Mouse (Mus musculus) limb, embryonic 10.5 days (tissue): ENCODE results near the gene Olfr1126. TPM values are rescaled to one million over a fixed set of nuclear protein-coding genes. Genes with fewer than 3 reads are reported as not detected.
"Not testable (repeated sequence)": the region's sequence is repeated elsewhere in the genome, so short reads cannot be mapped to it uniquely, and the experiment has no call there.

Experiments used
- DNase-seq: peaks from one replicate; pipeline ENCODE4 v3.0.0-alpha.2; 2017; ENCODE audit warnings: low spot score
- H3K27ac ChIP-seq: fragments of 300-500 bp; sonication (generic); 2 replicates; pipeline ENCODE4 v1.5.1; 2016; ENCODE audit warnings: mild to moderate bottlenecking
- H3K27me3 ChIP-seq: fragments of 300-500 bp; sonication (generic); 2 replicates; pipeline ENCODE4 v1.6.1; 2016; ENCODE audit warnings: low read depth, mild to moderate bottlenecking; ENCODE audit not compliant: poor library complexity, severe bottlenecking
- H3K36me3 ChIP-seq: fragments of 300-500 bp; sonication (generic); 2 replicates; pipeline ENCODE4 v1.6.1; 2016; ENCODE audit warnings: mild to moderate bottlenecking, moderate library complexity
- H3K4me1 ChIP-seq: fragments of 300-500 bp; sonication (generic); 2 replicates; pipeline ENCODE4 v1.6.1; 2016
- H3K4me3 ChIP-seq: fragments of 300-500 bp; sonication (generic); 2 replicates; pipeline ENCODE4 v1.5.1; 2016; ENCODE audit warnings: mild to moderate bottlenecking, moderate library complexity
- H3K9me3 ChIP-seq: fragments of 300-500 bp; sonication (generic); replicated peaks from 2 replicates; pipeline ENCODE4 v1.6.1; 2016; ENCODE audit warnings: mild to moderate bottlenecking
- WGBS: fragments of 180-500 bp; shearing (Covaris S2); methylation state at CpG from one replicate; pipeline ENCODE4 v1.1.7; 2016; 5-methylcytosine and 5-hydroxymethylcytosine counted together
- polyA plus RNA-seq: library from polyadenylated mRNA; unstranded; fragments of >200 nt; fragmentation: Nextera tagmentation; extraction: Ambion mirVana; gene quantifications from 2 replicates; pipeline ENCODE4 v1.2.1, GENCODE M21; 2016

Gene Olfr1126
- not detected in 2 replicates for polyA plus RNA-seq

- Histone ChIP-seq H3K9me3 (no peaks in the 10 kb centered on the region), H3K4me3 (no peak within 1 kb of the TSS), H3K36me3 (no peaks in the 10 kb centered on the region), H3K27me3 (no peaks in the 10 kb centered on the region), H3K27ac (no peak within 1 kb of the TSS), H3K4me1 (no peaks in the 10 kb centered on the region)
- DNase-seq, result no peak
These were observed at the start of gene Olfr1126 for GRCm38 (mm10) chr2:87453662-87454061. Gene Olfr1126, plus strand, starts transcription at chr2:87453962.

GRCm38 (mm10) chr2:87416335-87416734 lies 37.4 kb upstream of the Olfr1126 start, which contains the start of gene Olfr1123:
Gene Olfr1123, plus strand, starts transcription at chr2:87416635.
- 90% methylated on average over 1 of the region's 1 CpGs for WGBS
- no peaks in the 10 kb centered on the region for H3K36me3 ChIP-seq
- no peak within 1 kb of the TSS for H3K4me3 ChIP-seq
- no peaks in the 10 kb centered on the region for H3K27me3 ChIP-seq
- no peaks in the 10 kb centered on the region for H3K9me3 ChIP-seq
- H3K27ac ChIP-seq, result no peak within 1 kb of the TSS
- no peaks in the 10 kb centered on the region for H3K4me1 ChIP-seq
- DNase-seq, result no peak

- WGBS, result 95% methylated on average over 1 of the region's 1 CpGs
- Histone ChIP-seq H3K36me3 (no peaks in the 10 kb centered on the region), H3K4me3 (no peak within 1 kb of the TSS), H3K27ac (no peak within 1 kb of the TSS), H3K4me1 (no peaks in the 10 kb centered on the region), H3K9me3 (no peaks in the 10 kb centered on the region), H3K27me3 (no peaks in the 10 kb centered on the region)
- no peak for DNase-seq
These were observed 23.8 kb upstream of the Olfr1126 start, which contains the start of gene Olfr1124 for GRCm38 (mm10) chr2:87429975-87430374. Gene Olfr1124, plus strand, starts transcription at chr2:87430275.

GRCm38 (mm10) chr2:87437731-87438130 lies 16.0 kb upstream of the Olfr1126 start:
- 89% methylated on average over 16 of the region's 16 CpGs for WGBS
- Histone ChIP-seq H3K27ac (no peak overlapping the region), H3K36me3 (no peaks in the 10 kb centered on the region), H3K27me3 (no peaks in the 10 kb centered on the region), H3K4me3 (no peak overlapping the region), H3K9me3 (no peaks in the 10 kb centered on the region), H3K4me1 (no peaks in the 10 kb centered on the region)
- no peak for DNase-seq

GRCm38 (mm10) chr2:87461769-87462168 lies 8.0 kb downstream of the Olfr1126 start:
- no peaks in the 10 kb centered on the region for H3K4me1 ChIP-seq
- WGBS, result 95% methylated on average over 4 of the region's 4 CpGs
- no peaks in the 10 kb centered on the region for H3K27me3 ChIP-seq
- H3K4me3 ChIP-seq, result no peak overlapping the region
- no peak for DNase-seq
- H3K27ac ChIP-seq, result no peak overlapping the region
- H3K9me3 ChIP-seq, result no peaks in the 10 kb centered on the region
- no peaks in the 10 kb centered on the region for H3K36me3 ChIP-seq

GRCm38 (mm10) chr2:87480207-87480606 lies 26.4 kb downstream of the Olfr1126 start:
- Histone ChIP-seq H3K4me3 (no peak overlapping the region), H3K9me3 (no peaks in the 10 kb centered on the region), H3K27me3 (no peaks in the 10 kb centered on the region), H3K36me3 (no peaks in the 10 kb centered on the region), H3K27ac (no peak overlapping the region), H3K4me1 (no peaks in the 10 kb centered on the region)
- no peak for DNase-seq

- no peaks in the 10 kb centered on the region for H3K27me3 ChIP-seq
- H3K36me3 ChIP-seq, result no peaks in the 10 kb centered on the region
- H3K4me3 ChIP-seq, result no peak overlapping the region
- H3K27ac ChIP-seq, result no peak overlapping the region
- no peaks in the 10 kb centered on the region for H3K4me1 ChIP-seq
- no peak for DNase-seq
- no peaks in the 10 kb centered on the region for H3K9me3 ChIP-seq
- WGBS, result 92% methylated on average over 4 of the region's 4 CpGs
These were observed 27.4 kb downstream of the Olfr1126 start for GRCm38 (mm10) chr2:87481158-87481557.

GRCm38 (mm10) chr2:87482276-87482675 lies 28.5 kb downstream of the Olfr1126 start:
- no peaks in the 10 kb centered on the region for H3K27me3 ChIP-seq
- no peak for DNase-seq
- WGBS, result 81% methylated on average over 2 of the region's 2 CpGs

GRCm38 (mm10) chr2:87496993-87497392 lies 43.2 kb downstream of the Olfr1126 start, which contains the start of gene Pramel7:
Gene Pramel7, minus strand, starts transcription at chr2:87497093.
- WGBS, result 89% methylated on average over 4 of the region's 5 CpGs
- H3K27me3 ChIP-seq, H3K4me3 ChIP-seq, H3K9me3 ChIP-seq, H3K27ac ChIP-seq, H3K36me3 ChIP-seq, H3K4me1 ChIP-seq, DNase-seq: not testable (repeated sequence)

More at GRCm38 (mm10) chr2:87482276-87482675, 28.5 kb downstream of the Olfr1126 start:
- Histone ChIP-seq H3K36me3 (no peaks in the 10 kb centered on the region), H3K27ac (no peak overlapping the region), H3K4me1 (no peaks in the 10 kb centered on the region), H3K9me3 (no peaks in the 10 kb centered on the region), H3K4me3 (no peak overlapping the region)

- H3K27me3 ChIP-seq, result no peaks in the 10 kb centered on the region
- H3K4me1 ChIP-seq, result no peaks in the 10 kb centered on the region
- DNase-seq, result no peak
- H3K36me3 ChIP-seq, result no peaks in the 10 kb centered on the region
- H3K4me3 ChIP-seq, result no peak within 1 kb of the TSS
- 90% methylated on average over 6 of the region's 6 CpGs for WGBS
- H3K27ac ChIP-seq, result no peak within 1 kb of the TSS
- no peaks in the 10 kb centered on the region for H3K9me3 ChIP-seq
These were observed 52.5 kb downstream of the Olfr1126 start, which contains the start of gene Pramel6 for GRCm38 (mm10) chr2:87506265-87506664. Gene Pramel6, plus strand, starts transcription at chr2:87506565.

Other genes starting within 250 kb of the Olfr1126 start
- gene Olfr1113, start 245.0 kb upstream of the Olfr1126 start, polyA plus RNA-seq, result not detected in 2 replicates
- gene Olfr1115, start 205.9 kb upstream of the Olfr1126 start, polyA plus RNA-seq, result not detected in 2 replicates
- not detected in 2 replicates for gene Olfr1116, start 186.4 kb upstream of the Olfr1126 start, polyA plus RNA-seq
- gene Olfr1118, start 146.4 kb upstream of the Olfr1126 start, polyA plus RNA-seq, result not detected in 2 replicates
- gene Olfr1120, start 99.1 kb upstream of the Olfr1126 start, polyA plus RNA-seq, result not detected in 2 replicates
- gene Olfr1121, start 84.1 kb upstream of the Olfr1126 start, polyA plus RNA-seq, result not detected in 2 replicates
- not detected in 2 replicates for gene Olfr1122, start 68.1 kb upstream of the Olfr1126 start, polyA plus RNA-seq
- not detected in 2 replicates for gene Olfr1123, start 37.3 kb upstream of the Olfr1126 start, polyA plus RNA-seq
- gene Olfr1124, start 23.7 kb upstream of the Olfr1126 start, polyA plus RNA-seq, result 0.06 and 0.11 TPM in 2 replicates
- gene Pramel7, start 43.1 kb downstream of the Olfr1126 start, polyA plus RNA-seq, result not detected in 2 replicates
- gene Pramel6, start 52.6 kb downstream of the Olfr1126 start, polyA plus RNA-seq, result not detected in 2 replicates
- gene Olfr153, start 77.8 kb downstream of the Olfr1126 start, polyA plus RNA-seq, result not detected in 2 replicates
- not detected in 2 replicates for gene Olfr1128, start 91.6 kb downstream of the Olfr1126 start, polyA plus RNA-seq
- not detected in 2 replicates for gene Olfr1129, start 119.9 kb downstream of the Olfr1126 start, polyA plus RNA-seq
- gene Olfr1130, start 152.2 kb downstream of the Olfr1126 start, polyA plus RNA-seq, result not detected in 2 replicates
- gene Olfr1131, start 173.1 kb downstream of the Olfr1126 start, polyA plus RNA-seq, result not detected in 2 replicates
- not detected in 2 replicates for gene Olfr1132, start 183.6 kb downstream of the Olfr1126 start, polyA plus RNA-seq
- gene Olfr1133, start 193.4 kb downstream of the Olfr1126 start, polyA plus RNA-seq, result not detected in 2 replicates
- gene Olfr1134, start 204.5 kb downstream of the Olfr1126 start, polyA plus RNA-seq, result not detected in 2 replicates
- gene Olfr1135, start 219.7 kb downstream of the Olfr1126 start, polyA plus RNA-seq, result not detected in 2 replicates
- not detected in 2 replicates for gene Olfr1136, start 240.0 kb downstream of the Olfr1126 start, polyA plus RNA-seq